Mouse (Mus musculus) limb, embryonic 11.5 days (tissue): ENCODE results near the gene Pkig. TPM values are rescaled to one million over a fixed set of nuclear protein-coding genes. Genes with fewer than 3 reads are reported as not detected.

ENCODE experiments used
- ATAC-seq: fragments of 200-750 bp; cut with Nextera tagmentation; 2 replicates; pipeline ENCODE4 v1.8.0; 2017; ENCODE audit warnings: low read depth; ENCODE audit not compliant: insufficient number of reproducible peaks, low FRiP score, low TSS enrichment
- DNase-seq: peaks from one replicate; pipeline ENCODE4 v3.0.0-alpha.2; 2015; ENCODE audit warnings: low spot score
- H3K27ac ChIP-seq: fragments of 300-500 bp; sonication (generic); replicated peaks from 2 replicates; pipeline ENCODE4 v1.5.1; 2014; ENCODE audit warnings: low read depth, mild to moderate bottlenecking, low read length
- H3K27me3 ChIP-seq: fragments of 300-500 bp; sonication (generic); 2 replicates; pipeline ENCODE4 v1.6.1; 2014; ENCODE audit warnings: mild to moderate bottlenecking, low read length, mixed read lengths; ENCODE audit not compliant: control insufficient read depth, insufficient read depth
- H3K36me3 ChIP-seq: fragments of 300-500 bp; sonication (generic); 2 replicates; pipeline ENCODE4 v1.6.1; 2014; ENCODE audit warnings: mild to moderate bottlenecking, low read length, moderate library complexity, mixed read lengths; ENCODE audit not compliant: control insufficient read depth, insufficient read depth
- H3K4me1 ChIP-seq: fragments of 300-500 bp; sonication (generic); 2 replicates; pipeline ENCODE4 v1.6.1; 2014; ENCODE audit warnings: low read length, mixed read lengths; ENCODE audit not compliant: control insufficient read depth, insufficient read depth
- H3K4me2 ChIP-seq: fragments of 300-500 bp; sonication (generic); 2 replicates; pipeline ENCODE4 v1.6.1; 2014; ENCODE audit warnings: low read depth, mild to moderate bottlenecking, moderate library complexity; ENCODE audit not compliant: severe bottlenecking
- H3K4me3 ChIP-seq: fragments of 300-500 bp; sonication (generic); 2 replicates; pipeline ENCODE4 v1.5.1; 2014; ENCODE audit warnings: low read depth, low read length
- H3K9ac ChIP-seq: fragments of 300-500 bp; sonication (generic); 2 replicates; pipeline ENCODE4 v1.6.1; 2014; ENCODE audit warnings: mild to moderate bottlenecking, low read length
- H3K9me3 ChIP-seq: fragments of 300-500 bp; sonication (generic); 2 replicates; pipeline ENCODE4 v1.6.1; 2016; ENCODE audit warnings: low read length; ENCODE audit not compliant: control insufficient read depth
- WGBS: fragments of 180-500 bp; shearing (Covaris S2); extraction: QIAGEN DNeasy Blood & Tissue Kit; methylation state at CpG from one replicate; pipeline ENCODE4 v1.1.7; 2014; 5-methylcytosine and 5-hydroxymethylcytosine counted together
- polyA plus RNA-seq: library from polyadenylated mRNA; unstranded; fragments of >200 nt; fragmentation: Nextera tagmentation; extraction: Ambion mirVana; gene quantifications from 2 replicates; pipeline ENCODE4 v1.2.1, GENCODE M21; 2014

Gene Pkig
- polyA plus RNA-seq, 1 experiment from 2014 or later = 177 TPM

- Histone ChIP-seq H3K27me3 (no peaks in the 10 kb centered on the region), H3K4me2 (no peak overlapping the region), H3K36me3 (no peaks in the 10 kb centered on the region), H3K27ac (no peak overlapping the region), H3K4me1 (peaks cover 6% of the 10 kb centered on the region; the same call in 1 of the 2 replicates), H3K9me3 (no peaks in the 10 kb centered on the region), H3K9ac (no peak overlapping the region), H3K4me3 (no peak overlapping the region)
- DNase-seq (no peak), ATAC-seq (no peak)
- 84% methylated on average over 7 of the region's 7 CpGs for whole genome bisulfite sequencing
Observed at GRCm38 (mm10) chr2:163702431-163702830, 44.2 kb downstream of the Pkig start.

- WGBS = 85% methylated on average over 5 of the region's 5 CpGs
- no peaks in the 10 kb centered on the region for H3K9me3 ChIP-seq
- H3K27me3 ChIP-seq = no peaks in the 10 kb centered on the region
- H3K4me2 ChIP-seq = no peak overlapping the region
- DNase-seq (no peak), ATAC-seq (no peak)
- H3K9ac ChIP-seq = no peak overlapping the region
- H3K4me3 ChIP-seq = no peak overlapping the region
- H3K36me3 ChIP-seq = no peaks in the 10 kb centered on the region
- H3K27ac ChIP-seq = no peak overlapping the region
- peaks cover 3% of the 10 kb centered on the region; the same call in 1 of the 2 replicates for H3K4me1 ChIP-seq
Observed at GRCm38 (mm10) chr2:163702921-163703320, 44.7 kb downstream of the Pkig start.

- Histone ChIP-seq H3K27me3 (no peaks in the 10 kb centered on the region), H3K4me3 (no peak overlapping the region), H3K9ac (no peak overlapping the region), H3K4me1 (no peaks in the 10 kb centered on the region), H3K9me3 (no peaks in the 10 kb centered on the region), H3K27ac (no peak overlapping the region), H3K36me3 (no peaks in the 10 kb centered on the region), H3K4me2 (no peak overlapping the region)
- DNase-seq (no peak), ATAC-seq (no peak)
- WGBS = 88% methylated on average over 5 of the region's 5 CpGs
Observed at GRCm38 (mm10) chr2:163703599-163704260, 45.5 kb downstream of the Pkig start.

- Histone ChIP-seq H3K9me3 (no peaks in the 10 kb centered on the region), H3K36me3 (no peaks in the 10 kb centered on the region), H3K4me3 (no peak overlapping the region), H3K4me1 (no peaks in the 10 kb centered on the region), H3K27ac (no peak overlapping the region), H3K9ac (no peak overlapping the region), H3K4me2 (no peak overlapping the region), H3K27me3 (no peaks in the 10 kb centered on the region)
- WGBS = 88% methylated on average over 5 of the region's 5 CpGs
- no peak for ATAC-seq
- no peak for DNase-seq
Observed at GRCm38 (mm10) chr2:163708321-163708720, 50.1 kb downstream of the Pkig start.

GRCm38 (mm10) chr2:163708763-163709250, 50.6 kb downstream of the Pkig start:
- no peak overlapping the region for H3K9ac ChIP-seq
- no peaks in the 10 kb centered on the region for H3K36me3 ChIP-seq
- WGBS = 81% methylated on average over 6 of the region's 6 CpGs
- no peak overlapping the region for H3K4me2 ChIP-seq
- H3K27me3 ChIP-seq = no peaks in the 10 kb centered on the region
- no peak for DNase-seq
- no peaks in the 10 kb centered on the region for H3K4me1 ChIP-seq
- no peak overlapping the region for H3K27ac ChIP-seq
- ATAC-seq = no peak
- H3K4me3 ChIP-seq = no peak overlapping the region
- no peaks in the 10 kb centered on the region for H3K9me3 ChIP-seq

GRCm38 (mm10) chr2:163710000-163710399, 51.8 kb downstream of the Pkig start:
- Histone ChIP-seq H3K9me3 (no peaks in the 10 kb centered on the region), H3K4me2 (no peak overlapping the region), H3K27ac (no peak overlapping the region), H3K27me3 (no peaks in the 10 kb centered on the region), H3K4me3 (no peak overlapping the region), H3K36me3 (no peaks in the 10 kb centered on the region), H3K9ac (no peak overlapping the region), H3K4me1 (no peaks in the 10 kb centered on the region)
- 91% methylated on average over 9 of the region's 9 CpGs for WGBS
- DNase-seq (no peak), ATAC-seq (no peak)

- H3K27ac ChIP-seq = no peak overlapping the region
- no peak for DNase-seq
- H3K27me3 ChIP-seq = no peaks in the 10 kb centered on the region
- H3K9ac ChIP-seq = no peak overlapping the region
- no peak overlapping the region for H3K4me3 ChIP-seq
- H3K36me3 ChIP-seq = no peaks in the 10 kb centered on the region
- no peak for ATAC-seq
- no peaks in the 10 kb centered on the region for H3K4me1 ChIP-seq
- WGBS = 86% methylated on average over 5 of the region's 5 CpGs
- no peaks in the 10 kb centered on the region for H3K9me3 ChIP-seq
- no peak overlapping the region for H3K4me2 ChIP-seq
Observed at GRCm38 (mm10) chr2:163710606-163711159, 52.5 kb downstream of the Pkig start.

- WGBS = 93% methylated on average over 8 of the region's 8 CpGs
- no peak for ATAC-seq
Observed at GRCm38 (mm10) chr2:163711368-163711868, 53.2 kb downstream of the Pkig start.

More at GRCm38 (mm10) chr2:163711368-163711868, 53.2 kb downstream of the Pkig start:
- Histone ChIP-seq H3K9me3 (no peaks in the 10 kb centered on the region), H3K4me2 (no peak overlapping the region), H3K4me1 (0 out of 2 replicates have a peak, but pooled peaks cover 3% of the 10 kb centered on the region), H3K36me3 (no peaks in the 10 kb centered on the region), H3K4me3 (no peak overlapping the region), H3K27me3 (no peaks in the 10 kb centered on the region), H3K9ac (no peak overlapping the region), H3K27ac (no peak overlapping the region)
- no peak for DNase-seq
